Mouse (Mus musculus): ENCODE results near the gene Fam228b. TPM values are rescaled to one million over a fixed set of nuclear protein-coding genes. Genes with fewer than 3 reads are reported as not detected.

Gene Fam228b
- polyA plus RNA-seq, 1 experiment from 2014 or later: 4.9 TPM

DNA sequence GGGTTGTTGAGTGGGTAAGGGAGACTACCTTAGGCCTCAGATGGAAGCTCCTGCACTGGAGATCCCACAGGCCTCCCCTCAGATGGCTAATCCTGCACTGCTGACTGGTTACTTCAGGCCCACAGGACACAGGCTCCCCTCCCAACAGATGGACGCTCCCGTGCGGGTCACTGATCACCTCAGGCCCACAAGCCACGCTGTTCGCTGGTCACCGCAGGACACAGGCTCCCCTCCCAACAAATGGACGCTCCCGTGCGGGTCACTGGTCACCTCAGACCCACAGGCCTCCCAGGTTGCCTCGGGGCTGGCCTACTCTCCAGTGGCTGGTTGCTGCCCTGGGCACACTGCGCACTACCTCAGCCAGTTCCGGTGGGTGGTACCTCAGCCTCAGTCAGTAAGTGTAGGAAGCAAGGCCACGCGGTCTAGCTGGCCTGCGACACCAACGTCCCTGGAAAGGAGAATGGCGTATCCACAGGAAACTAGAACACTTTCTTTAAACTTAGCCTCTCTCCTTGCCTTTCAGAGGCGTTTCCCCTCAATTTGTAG is 31.0 kb downstream of the Fam228b start, which contains the start of gene Fam228a:
Gene Fam228a (minus strand): TSS at position 400 of the 546 bp plus-strand sequence.
- no peaks in the 10 kb centered on the region for H3K36me3 ChIP-seq
- no peak within 1 kb of the TSS for H3K4me3 ChIP-seq (replicated peaks)
- no peaks in the 10 kb centered on the region for H3K9me3 ChIP-seq
- WGBS: 81% methylated on average over 18 of the region's 18 CpGs
- no peak within 1 kb of the TSS for H3K27ac ChIP-seq
- ATAC-seq: no peak
- no peak within 1 kb of the TSS for H3K9ac ChIP-seq (replicated peaks)
- H3K4me2 ChIP-seq (replicated peaks): no peak within 1 kb of the TSS
- H3K4me1 ChIP-seq (replicated peaks): no peaks in the 10 kb centered on the region
- H3K27me3 ChIP-seq: no peaks in the 10 kb centered on the region

DNA sequence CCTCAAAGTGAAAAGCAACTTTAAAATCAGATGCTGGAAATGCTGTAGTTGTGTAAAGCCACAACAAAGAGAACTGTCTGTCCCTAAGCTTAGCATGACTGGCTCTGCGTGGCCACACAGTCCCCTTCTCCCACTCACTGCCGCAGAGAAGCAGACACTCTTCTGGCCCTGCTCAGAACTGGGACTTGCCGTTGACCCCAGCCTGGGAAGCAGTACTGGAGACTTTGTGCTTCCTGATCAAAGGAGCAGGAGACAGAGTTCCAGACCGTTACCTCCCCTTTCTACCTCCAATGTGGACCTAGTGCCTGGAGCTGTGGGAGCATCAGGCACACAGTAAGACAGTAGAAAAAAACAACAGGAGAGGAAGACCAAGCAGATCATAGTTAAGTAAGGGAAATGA is 36.7 kb downstream of the Fam228b start:
- Histone ChIP-seq H3K27ac (no peak overlapping the region), H3K9ac (replicated peaks) (no peak overlapping the region), H3K4me2 (replicated peaks) (no peak overlapping the region), H3K4me3 (replicated peaks) (no peak overlapping the region), H3K4me1 (replicated peaks) (no peaks in the 10 kb centered on the region), H3K9me3 (no peaks in the 10 kb centered on the region), H3K36me3 (no peaks in the 10 kb centered on the region), H3K27me3 (no peaks in the 10 kb centered on the region)
- no peak for ATAC-seq
- WGBS: 75% methylated on average over 4 of the region's 4 CpGs

DNA sequence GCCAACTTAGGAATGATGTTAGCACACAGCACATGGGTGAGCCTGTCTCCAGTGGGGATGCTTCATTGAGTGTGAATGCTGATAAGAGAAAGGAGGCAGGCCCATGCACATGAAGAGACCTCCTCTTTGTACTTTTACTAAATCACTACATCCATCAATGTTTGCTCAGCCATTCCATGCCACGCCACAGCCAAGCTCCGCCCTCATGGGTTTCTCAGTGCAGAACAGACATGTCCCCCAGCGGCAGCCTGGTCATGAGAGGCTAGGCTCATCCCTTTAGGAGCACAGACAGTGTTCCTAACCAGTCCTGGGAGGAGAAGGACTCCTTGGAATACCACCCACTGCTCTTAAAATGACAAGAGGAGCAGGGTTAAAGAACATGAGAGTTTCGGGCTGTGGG is 37.4 kb downstream of the Fam228b start:
- Histone ChIP-seq H3K4me1 (replicated peaks) (no peaks in the 10 kb centered on the region), H3K27me3 (no peaks in the 10 kb centered on the region), H3K9me3 (no peaks in the 10 kb centered on the region), H3K27ac (no peak overlapping the region), H3K9ac (replicated peaks) (no peak overlapping the region), H3K4me3 (replicated peaks) (no peak overlapping the region), H3K36me3 (no peaks in the 10 kb centered on the region), H3K4me2 (replicated peaks) (no peak overlapping the region)
- 76% methylated on average over 4 of the region's 4 CpGs for WGBS
- ATAC-seq: no peak

GRCm38 (mm10) chr12:4729165-4729564 is 39.9 kb downstream of the Fam228b start:
- H3K4me3 ChIP-seq (replicated peaks): no peak overlapping the region
- H3K36me3 ChIP-seq: no peaks in the 10 kb centered on the region
- no peak overlapping the region for H3K4me2 ChIP-seq (replicated peaks)
- H3K4me1 ChIP-seq (replicated peaks): no peaks in the 10 kb centered on the region
- H3K27ac ChIP-seq: no peak overlapping the region
- ATAC-seq: no peak
- H3K9ac ChIP-seq (replicated peaks): no peak overlapping the region
- no peaks in the 10 kb centered on the region for H3K9me3 ChIP-seq
- 92% methylated on average over 3 of the region's 3 CpGs for WGBS
- no peaks in the 10 kb centered on the region for H3K27me3 ChIP-seq

DNA sequence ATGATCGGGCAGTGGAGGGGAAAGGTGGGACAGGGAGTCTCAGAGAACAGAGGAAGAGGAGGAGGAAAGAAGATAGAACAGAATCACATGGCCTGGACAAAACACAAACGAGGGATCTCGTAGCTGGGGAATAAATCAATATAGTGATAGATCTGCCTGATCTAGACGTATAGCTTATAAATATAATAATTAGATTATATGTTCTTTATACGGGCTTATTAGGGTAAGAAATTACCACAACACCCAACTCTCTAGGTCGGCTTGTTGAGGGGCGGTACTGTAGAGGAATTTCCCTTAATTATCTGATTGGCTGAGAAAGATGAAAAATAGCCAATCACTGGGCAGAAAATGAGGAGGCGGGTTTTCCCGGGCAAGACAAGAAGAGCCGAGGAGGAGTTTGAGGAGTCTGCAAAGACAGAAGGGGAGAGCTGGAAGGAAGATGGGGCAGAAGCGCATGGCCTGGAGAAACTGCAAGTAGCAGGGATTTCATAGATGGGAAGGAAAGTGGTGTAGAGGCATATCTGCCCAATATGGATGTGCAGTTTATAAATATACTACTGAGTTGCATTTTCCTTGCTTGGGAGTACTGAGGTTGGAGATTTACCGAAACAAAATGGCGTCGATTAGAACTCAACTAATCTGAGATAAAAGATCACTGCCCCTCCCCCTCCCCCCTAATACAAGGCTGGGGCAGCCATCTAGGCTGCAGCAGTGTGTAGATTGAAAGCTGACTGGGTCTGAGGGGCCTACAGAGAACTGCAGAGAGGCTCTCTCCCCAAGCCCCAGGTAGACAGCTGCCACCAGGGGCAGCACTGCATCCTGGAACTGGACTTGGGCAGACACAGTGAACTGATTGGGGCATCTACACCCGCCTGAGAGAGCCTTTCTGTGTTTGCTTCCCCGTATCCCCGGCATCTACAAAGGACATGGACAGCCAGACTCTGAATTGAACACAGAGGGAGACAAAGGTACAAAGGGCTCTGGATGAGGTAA is 49.0 kb downstream of the Fam228b start:
- no peak overlapping the region for H3K4me2 ChIP-seq (replicated peaks)
- H3K27me3 ChIP-seq: no peaks in the 10 kb centered on the region
- no peak overlapping the region for H3K4me3 ChIP-seq (replicated peaks)
- no peak for ATAC-seq
- no peak overlapping the region for H3K27ac ChIP-seq
- peaks cover 3% of the 10 kb centered on the region; the same call in 1 of the 2 replicates for H3K4me1 ChIP-seq (replicated peaks)
- no peak overlapping the region for H3K9ac ChIP-seq (replicated peaks)
- WGBS: 82% methylated on average over 17 of the region's 17 CpGs
- H3K9me3 ChIP-seq: no peaks in the 10 kb centered on the region
- H3K36me3 ChIP-seq: no peaks in the 10 kb centered on the region

GRCm38 (mm10) chr12:4719066-4719761 is 49.9 kb downstream of the Fam228b start:
- Histone ChIP-seq H3K36me3 (peaks cover 3% of the 10 kb centered on the region; the same call in 1 of the 2 replicates), H3K27ac (no peak overlapping the region), H3K9ac (replicated peaks) (no peak overlapping the region), H3K9me3 (no peaks in the 10 kb centered on the region), H3K4me2 (replicated peaks) (no peak overlapping the region), H3K27me3 (no peaks in the 10 kb centered on the region), H3K4me1 (replicated peaks) (peaks cover 3% of the 10 kb centered on the region; the same call in 1 of the 2 replicates), H3K4me3 (replicated peaks) (no peak overlapping the region)
- WGBS: 83% methylated on average over 13 of the region's 13 CpGs
- no peak for ATAC-seq

DNA sequence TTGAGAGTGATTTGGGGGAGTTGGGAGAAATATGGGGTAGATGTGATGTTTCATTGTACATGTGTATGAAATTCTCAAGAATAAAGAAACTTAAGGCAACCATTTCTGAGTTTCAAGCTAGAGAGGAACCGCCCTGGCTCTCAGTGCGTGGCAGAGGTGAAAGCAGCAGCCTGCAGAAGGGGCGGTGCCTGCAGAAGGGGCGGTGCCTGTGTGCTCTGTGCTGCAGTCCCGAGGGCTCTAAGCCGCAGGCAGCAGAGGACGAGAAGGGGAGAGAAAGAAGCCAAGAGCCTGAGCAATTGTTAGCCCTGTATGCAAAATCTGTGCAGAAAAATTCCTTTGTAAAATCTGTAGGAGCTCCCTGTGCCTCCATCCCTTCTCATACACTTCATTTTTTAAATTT is 51.6 kb downstream of the Fam228b start:
- Histone ChIP-seq H3K9me3 (no peaks in the 10 kb centered on the region), H3K4me1 (replicated peaks) (peaks cover 3% of the 10 kb centered on the region; the same call in 1 of the 2 replicates), H3K4me3 (replicated peaks) (no peak overlapping the region), H3K27me3 (no peaks in the 10 kb centered on the region), H3K36me3 (peaks cover 12% of the 10 kb centered on the region), H3K27ac (no peak overlapping the region), H3K9ac (replicated peaks) (no peak overlapping the region), H3K4me2 (replicated peaks) (no peak overlapping the region)
- 5% methylated on average over 7 of the region's 7 CpGs for WGBS
- peak; percentile 80 for ATAC-seq

GRCm38 (mm10) chr12:4715606-4716005 is 53.5 kb downstream of the Fam228b start:
- no peak for ATAC-seq
- 85% methylated on average over 10 of the region's 10 CpGs for WGBS
- no peak overlapping the region for H3K4me3 ChIP-seq (replicated peaks)
- H3K36me3 ChIP-seq: peaks cover 22% of the 10 kb centered on the region
- H3K27ac ChIP-seq: no peak overlapping the region
- H3K9ac ChIP-seq (replicated peaks): no peak overlapping the region
- H3K9me3 ChIP-seq: no peaks in the 10 kb centered on the region
- H3K4me1 ChIP-seq (replicated peaks): peaks cover 3% of the 10 kb centered on the region; the same call in 1 of the 2 replicates
- no peaks in the 10 kb centered on the region for H3K27me3 ChIP-seq
- H3K4me2 ChIP-seq (replicated peaks): no peak overlapping the region

- H3K4me1 ChIP-seq (replicated peaks): peaks cover 3% of the 10 kb centered on the region; the same call in 1 of the 2 replicates
- H3K27ac ChIP-seq: no peak overlapping the region
- H3K36me3 ChIP-seq: peaks cover 39% of the 10 kb centered on the region
- no peak overlapping the region for H3K4me3 ChIP-seq (replicated peaks)
- H3K27me3 ChIP-seq: no peaks in the 10 kb centered on the region
- ATAC-seq: no peak
- no peak overlapping the region for H3K4me2 ChIP-seq (replicated peaks)
- no peak overlapping the region for H3K9ac ChIP-seq (replicated peaks)
- 88% methylated on average over 4 of the region's 4 CpGs for WGBS
- no peaks in the 10 kb centered on the region for H3K9me3 ChIP-seq
These were observed 55.7 kb downstream of the Fam228b start for GRCm38 (mm10) chr12:4713361-4713760.

GRCm38 (mm10) chr12:4709926-4710325 is 59.1 kb downstream of the Fam228b start:
- Histone ChIP-seq H3K9me3 (no peaks in the 10 kb centered on the region), H3K27me3 (no peaks in the 10 kb centered on the region), H3K36me3 (peaks cover 53% of the 10 kb centered on the region), H3K27ac (no peak overlapping the region), H3K4me1 (replicated peaks) (no peaks in the 10 kb centered on the region), H3K4me2 (replicated peaks) (no peak overlapping the region), H3K9ac (replicated peaks) (no peak overlapping the region), H3K4me3 (replicated peaks) (no peak overlapping the region)
- 85% methylated on average over 7 of the region's 7 CpGs for WGBS
- ATAC-seq: no peak

DNA sequence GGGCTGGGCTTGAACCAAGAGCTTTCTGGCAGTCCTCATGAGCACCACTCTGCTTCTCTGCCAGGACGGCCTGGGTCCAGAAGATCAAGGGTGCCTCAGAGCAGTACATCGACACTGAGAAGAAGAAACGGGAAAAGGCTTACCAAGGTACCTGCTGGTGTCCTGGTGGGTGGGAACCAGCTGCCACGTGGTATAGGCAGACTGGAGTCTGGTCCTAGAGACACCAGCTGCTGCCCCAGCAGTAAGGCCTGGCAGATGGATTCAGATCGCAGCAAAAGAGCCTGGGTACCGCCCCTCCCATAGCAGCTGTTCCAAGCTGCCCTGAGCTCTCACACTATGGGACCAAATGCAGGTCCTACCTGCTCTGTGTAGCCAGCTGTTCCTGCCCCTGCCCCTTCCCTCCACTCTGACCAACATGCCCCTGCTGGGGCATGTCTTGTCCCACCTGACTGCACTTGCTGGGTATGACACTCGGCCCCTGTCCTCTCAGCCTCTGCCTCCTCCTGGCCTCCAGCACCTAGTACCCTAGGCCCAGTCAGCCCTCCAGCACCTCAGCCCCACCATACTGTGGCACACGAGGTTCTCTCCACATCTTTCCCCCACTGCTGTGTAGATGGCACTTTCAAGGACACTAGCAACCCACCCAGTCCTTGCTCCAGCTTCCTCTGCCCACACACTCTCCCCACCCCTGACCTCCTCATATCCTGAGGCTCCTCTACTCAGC is 60.0 kb downstream of the Fam228b start:
- Histone ChIP-seq H3K27ac (no peak overlapping the region), H3K27me3 (no peaks in the 10 kb centered on the region), H3K4me3 (replicated peaks) (no peak overlapping the region), H3K4me1 (replicated peaks) (no peaks in the 10 kb centered on the region), H3K4me2 (replicated peaks) (no peak overlapping the region), H3K9me3 (no peaks in the 10 kb centered on the region), H3K36me3 (peaks cover 50% of the 10 kb centered on the region), H3K9ac (replicated peaks) (no peak overlapping the region)
- peak; percentile 70 for ATAC-seq
- 76% methylated on average over 8 of the region's 8 CpGs for WGBS

All from midbrain, embryonic 13.5 days (tissue).